Mouse (Mus musculus) right cerebral cortex, postnatal 14 days (tissue): ENCODE data around the gene Plekho2.
A peak's percentile ranks its signal among the peaks of the same experiment; 100 is the strongest.

Experiments used
- DNase-seq: peaks from one replicate; pipeline ENCODE4 v3.0.0; 2022

The Plekho2 gene

GRCm38 (mm10) chr9:65525445-65526195, 54.2 kb downstream of the Plekho2 start:
- DNase-seq = no peak

GRCm38 (mm10) chr9:65523611-65524364, 56.1 kb downstream of the Plekho2 start:
- DNase-seq = peak; percentile 76

GRCm38 (mm10) chr9:65520505-65520876, 59.3 kb downstream of the Plekho2 start:
- no peak for DNase-seq

- peak; percentile 74 for DNase-seq
Observed at GRCm38 (mm10) chr9:65519807-65520504, 59.9 kb downstream of the Plekho2 start, which contains the start of gene Ankdd1a. Gene Ankdd1a, minus strand, starts transcription at chr9:65520193.

GRCm38 (mm10) chr9:65514851-65515261, 65.0 kb downstream of the Plekho2 start:
- no peak for DNase-seq

- DNase-seq = no peak
Observed at GRCm38 (mm10) chr9:65514431-65514830, 65.4 kb downstream of the Plekho2 start.

GRCm38 (mm10) chr9:65512520-65512919, 67.3 kb downstream of the Plekho2 start:
- DNase-seq = no peak

GRCm38 (mm10) chr9:65508449-65508848, 71.4 kb downstream of the Plekho2 start:
- no peak for DNase-seq

- DNase-seq = no peak
Observed at GRCm38 (mm10) chr9:65502721-65503505, 76.9 kb downstream of the Plekho2 start.
